ENCODE assay signal across 20 mouse cellular contexts in genomic region chr3:20150511-20150910, GRCm38 (mm10).
"Had no signal": no experiment of that assay in that cellular context is flagged by ENCODE, and none has a peak within 500 bp of the region (broad histone marks: within the 10 kb centered on the region; RNA-seq: fewer than 3 reads in every experiment).

No protein-coding gene starts in this region.

- H3K4me1 ChIP-seq: stomach, embryonic 15.5 days had no signal

- H3K4me3 ChIP-seq: limb, embryonic 12.5 days; limb, embryonic 15.5 days; midbrain, embryonic 12.5 days; midbrain, embryonic 15.5 days; neural tube, embryonic 12.5 days; neural tube, embryonic 15.5 days; stomach, embryonic 15.5 days had no signal

- H3K9ac ChIP-seq: limb, embryonic 12.5 days; limb, embryonic 15.5 days; liver, embryonic 14.5 days; liver, postnatal 0 days; lung, embryonic 14.5 days; midbrain, embryonic 12.5 days; midbrain, embryonic 15.5 days; neural tube, embryonic 12.5 days; neural tube, embryonic 15.5 days; stomach, embryonic 15.5 days had no signal

- H3K9me3 ChIP-seq: limb, embryonic 12.5 days; limb, embryonic 15.5 days; midbrain, embryonic 12.5 days; midbrain, embryonic 15.5 days; neural tube, embryonic 12.5 days; neural tube, embryonic 15.5 days; stomach, embryonic 15.5 days had no signal

- DNase-seq: kidney, postnatal 14 days; kidney, postnatal 4 days; left cerebral cortex, postnatal 4 days; liver, postnatal 0 days; lung, embryonic 14.5 days; right cerebral cortex, adult 18-20 months; right cerebral cortex, postnatal 14 days; right cerebral cortex, postnatal 4 days; thymus, postnatal 25 days had no signal

- H3K27ac ChIP-seq: limb, embryonic 12.5 days; limb, embryonic 15.5 days; liver, embryonic 14.5 days; macrophage; midbrain, embryonic 12.5 days; midbrain, embryonic 15.5 days; neural tube, embryonic 12.5 days; neural tube, embryonic 15.5 days; stomach, embryonic 15.5 days had no signal

- H3K36me3 ChIP-seq: midbrain, embryonic 12.5 days; midbrain, embryonic 15.5 days had no signal

- H3K4me2 ChIP-seq: limb, embryonic 12.5 days; limb, embryonic 15.5 days; liver, embryonic 11.5 days; lung, embryonic 14.5 days; midbrain, embryonic 12.5 days; midbrain, embryonic 15.5 days; neural tube, embryonic 12.5 days; neural tube, embryonic 15.5 days; stomach, embryonic 15.5 days had no signal

- ATAC-seq: liver, postnatal 0 days; lung, postnatal 0 days; midbrain, embryonic 15.5 days had no signal

- H3K27me3 ChIP-seq: limb, embryonic 12.5 days; limb, embryonic 15.5 days; midbrain, embryonic 15.5 days; neural tube, embryonic 12.5 days; neural tube, embryonic 15.5 days; stomach, embryonic 15.5 days had no signal
